Mouse (Mus musculus): ENCODE measurements around the gene Tnfrsf14. TPM values are rescaled to one million over a fixed set of nuclear protein-coding genes. Genes with fewer than 3 reads are reported as not detected.
A peak's percentile ranks its signal among the peaks of the same experiment; 100 is the strongest.

Gene Tnfrsf14
- polyA plus RNA-seq, 1 experiment from 2014 or later: 8.0 TPM

DNA sequence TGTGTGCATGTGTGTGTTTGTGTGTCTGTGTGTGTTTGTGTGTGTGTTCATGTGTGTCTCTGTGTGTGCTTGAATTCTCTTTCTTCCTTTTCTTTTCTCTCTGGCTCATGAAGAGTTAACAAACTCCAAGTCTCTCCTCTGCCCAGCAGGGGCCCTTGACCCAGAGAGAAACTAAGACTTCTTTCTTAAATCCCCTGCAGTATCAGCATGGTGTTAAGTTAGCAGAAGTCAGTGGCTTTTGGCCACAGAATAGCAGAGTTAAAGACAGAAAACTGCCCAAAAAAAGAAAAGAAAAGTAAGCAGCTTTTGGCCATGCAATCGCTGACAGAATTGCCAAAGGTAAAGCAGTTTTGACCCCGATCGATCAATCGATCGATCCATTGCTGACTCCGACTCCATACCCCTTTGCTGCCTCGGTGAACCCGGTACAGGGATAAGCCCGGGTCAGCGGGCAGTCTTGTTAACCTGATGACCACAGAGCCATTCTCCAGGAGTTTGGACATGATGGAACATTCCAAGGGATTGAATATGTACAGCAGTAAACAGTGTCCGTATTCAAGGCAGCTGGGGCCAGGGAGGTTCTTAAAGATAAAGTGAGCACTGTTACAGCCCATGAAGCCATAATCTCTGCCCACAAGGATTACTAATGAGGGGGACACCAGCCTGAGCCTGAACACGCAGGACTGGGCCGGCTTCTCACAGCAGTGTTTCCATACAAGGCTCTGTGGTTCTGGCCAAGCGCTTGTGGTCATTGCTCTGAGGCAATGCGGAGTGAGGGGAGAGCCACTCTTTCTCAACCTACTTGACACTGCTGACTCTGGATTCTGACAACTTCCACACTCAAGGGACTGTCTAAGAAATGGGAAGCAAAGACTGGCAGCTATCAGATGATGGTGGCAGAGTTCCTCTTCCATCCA is 17.5 kb downstream of the Tnfrsf14 start:
- H3K36me3 ChIP-seq: no peaks in the 10 kb centered on the region
- H3K4me3 ChIP-seq (replicated peaks): no peak overlapping the region
- H3K9ac ChIP-seq: no peak overlapping the region
- peak; percentile 60 for ATAC-seq (ENCODE audit: insufficient read depth, low FRiP score, low read depth)
- H3K4me1 ChIP-seq: peaks cover 12% of the 10 kb centered on the region
- no peaks in the 10 kb centered on the region for H3K9me3 ChIP-seq
- H3K4me2 ChIP-seq: peak overlapping the region; percentile 24; the same call in 1 of the 2 replicates
- WGBS: 29% methylated on average over 15 of the region's 15 CpGs
- peak overlapping the region; percentile 42 for H3K27ac ChIP-seq
- H3K27me3 ChIP-seq (replicated peaks): no peaks in the 10 kb centered on the region

DNA sequence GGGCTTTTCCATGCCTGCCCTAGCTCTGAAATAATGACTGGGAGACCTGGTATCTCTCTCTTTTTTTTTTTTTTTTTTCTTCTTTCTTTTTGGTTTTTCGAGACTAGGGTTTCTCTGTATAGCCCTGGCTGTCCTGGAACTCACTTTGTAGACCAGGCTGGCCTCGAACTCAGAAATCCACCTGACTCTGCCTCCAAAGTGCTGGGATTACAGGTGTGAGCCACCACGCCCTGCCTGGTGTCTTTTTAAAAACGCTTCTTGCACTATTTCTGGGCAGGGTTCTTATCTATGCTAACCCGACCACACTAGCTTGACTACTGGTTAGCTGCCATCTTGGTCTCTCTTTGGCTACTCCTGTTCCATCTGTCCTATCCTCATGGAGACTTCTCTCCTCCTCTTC is 19.9 kb downstream of the Tnfrsf14 start:
- WGBS: 88% methylated on average over 5 of the region's 5 CpGs
- no peak for ATAC-seq (ENCODE audit: insufficient read depth, low FRiP score, low read depth)
- H3K9me3 ChIP-seq: no peaks in the 10 kb centered on the region

DNA sequence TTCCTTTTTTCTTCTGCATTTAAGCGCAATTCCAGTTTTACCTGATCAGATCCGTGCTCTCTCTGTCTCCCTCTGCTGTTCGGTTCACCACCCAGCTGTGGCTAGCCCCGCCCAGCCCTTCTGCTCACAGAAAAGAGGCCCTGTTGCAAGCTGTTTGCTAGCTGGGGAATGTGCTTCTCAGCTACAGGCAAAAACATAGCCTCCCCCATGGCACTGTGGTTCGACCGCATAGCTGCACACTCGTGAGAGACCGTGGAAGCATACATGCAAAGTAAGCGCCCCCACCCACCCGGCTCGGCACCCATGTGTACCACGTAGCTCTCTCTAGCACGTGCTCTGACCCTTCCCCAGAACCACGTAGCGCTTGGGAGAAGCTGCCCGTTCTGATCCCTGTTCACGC is 20.5 kb downstream of the Tnfrsf14 start:
- Histone ChIP-seq H3K9ac (no peak overlapping the region), H3K4me3 (replicated peaks) (no peak overlapping the region; the same call in 1 of the 2 replicates), H3K4me2 (peak overlapping the region; percentile 45), H3K9me3 (no peaks in the 10 kb centered on the region), H3K36me3 (no peaks in the 10 kb centered on the region), H3K4me1 (peaks cover 12% of the 10 kb centered on the region), H3K27me3 (replicated peaks) (no peaks in the 10 kb centered on the region), H3K27ac (peak overlapping the region; percentile 48; the same call in 1 of the 2 replicates)
- WGBS: 31% methylated on average over 17 of the region's 17 CpGs
- peak; percentile 57; the same call in 1 of the 2 replicates for ATAC-seq (ENCODE audit: insufficient read depth, low FRiP score, low read depth)

More for the DNA sequence above, 19.9 kb downstream of the Tnfrsf14 start:
- Histone ChIP-seq H3K27me3 (replicated peaks) (no peaks in the 10 kb centered on the region), H3K27ac (no peak overlapping the region), H3K36me3 (no peaks in the 10 kb centered on the region), H3K9ac (no peak overlapping the region), H3K4me3 (replicated peaks) (no peak overlapping the region), H3K4me2 (no peak overlapping the region), H3K4me1 (peaks cover 12% of the 10 kb centered on the region)

DNA sequence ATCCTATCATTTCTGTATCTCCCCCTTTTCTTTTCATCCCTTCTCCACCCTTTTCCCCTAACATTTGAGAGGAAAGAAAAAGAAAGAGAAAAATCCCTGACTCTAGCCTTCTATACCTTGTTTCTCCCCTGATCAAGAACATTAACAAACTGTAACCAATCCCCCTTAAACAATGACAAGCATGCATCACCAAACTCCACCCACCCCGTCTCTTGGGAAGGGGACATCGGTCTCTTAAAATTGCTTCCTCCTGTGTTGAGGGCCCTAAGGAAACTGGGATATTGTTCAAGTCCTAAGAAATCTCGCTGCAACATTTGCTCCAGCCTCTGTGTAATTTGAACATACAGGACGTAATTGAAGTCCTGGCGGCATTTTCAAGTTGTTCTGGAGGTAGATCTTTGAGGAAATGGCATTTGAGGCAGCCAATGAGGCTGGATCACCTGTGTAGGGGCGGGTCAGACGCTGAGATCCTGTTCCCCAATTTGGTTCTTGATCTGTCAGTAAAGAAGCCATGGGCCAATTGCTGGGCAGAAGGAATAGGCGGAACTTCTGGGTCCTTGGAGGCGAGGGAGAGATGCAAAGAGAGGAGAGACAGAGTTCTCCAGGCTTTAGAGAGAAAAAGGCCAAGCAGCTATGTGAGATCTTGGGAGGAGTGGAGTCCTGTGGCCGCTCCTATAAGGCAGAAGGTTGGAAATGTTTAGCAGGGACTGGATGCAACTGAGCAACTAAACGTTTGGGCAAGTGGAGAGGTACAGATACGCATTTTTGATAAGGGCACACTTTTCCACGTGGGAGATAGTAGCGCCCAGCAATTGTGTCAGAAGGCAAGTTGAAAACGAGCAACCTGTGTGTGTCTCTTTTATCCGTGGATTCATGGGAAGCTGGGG is 23.9 kb downstream of the Tnfrsf14 start:
- Histone ChIP-seq H3K4me1 (peaks cover 5% of the 10 kb centered on the region), H3K4me3 (replicated peaks) (peak overlapping the region; percentile 42), H3K9me3 (no peaks in the 10 kb centered on the region), H3K9ac (no peak overlapping the region; the same call in 1 of the 2 replicates), H3K27ac (peak overlapping the region; percentile 22; the same call in 1 of the 2 replicates), H3K27me3 (replicated peaks) (no peaks in the 10 kb centered on the region), H3K4me2 (peak overlapping the region; percentile 71), H3K36me3 (no peaks in the 10 kb centered on the region)
- 1% methylated on average over 16 of the region's 16 CpGs for WGBS
- peak; percentile 95 for ATAC-seq (ENCODE audit: insufficient read depth, low FRiP score, low read depth)

GRCm38 (mm10) chr4:154902371-154902770 is 26.0 kb downstream of the Tnfrsf14 start:
- Histone ChIP-seq H3K36me3 (no peaks in the 10 kb centered on the region), H3K4me2 (no peak overlapping the region), H3K27ac (no peak overlapping the region), H3K4me1 (peaks cover 11% of the 10 kb centered on the region), H3K9ac (no peak overlapping the region), H3K4me3 (replicated peaks) (no peak overlapping the region), H3K9me3 (no peaks in the 10 kb centered on the region), H3K27me3 (replicated peaks) (no peaks in the 10 kb centered on the region)
- WGBS: 90% methylated on average over 2 of the region's 2 CpGs
- ATAC-seq (ENCODE audit: insufficient read depth, low FRiP score, low read depth): no peak

GRCm38 (mm10) chr4:154898506-154899446 is 29.6 kb downstream of the Tnfrsf14 start, which contains the start of gene Fam213b:
Gene Fam213b (minus strand): TSS chr4:154899135.
- Histone ChIP-seq H3K9me3 (no peaks in the 10 kb centered on the region), H3K27me3 (replicated peaks) (no peaks in the 10 kb centered on the region), H3K36me3 (no peaks in the 10 kb centered on the region), H3K4me3 (replicated peaks) (peak within 1 kb of the TSS; percentile 51), H3K9ac (peak within 1 kb of the TSS; percentile 23; the same call in 1 of the 2 replicates), H3K4me2 (peak within 1 kb of the TSS; percentile 92), H3K4me1 (peaks cover 12% of the 10 kb centered on the region), H3K27ac (peak within 1 kb of the TSS; percentile 23; the same call in 1 of the 2 replicates)
- 4% methylated on average over 43 of the region's 43 CpGs for whole genome bisulfite sequencing
- ATAC-seq (ENCODE audit: insufficient read depth, low FRiP score, low read depth): peak; percentile 96

- Histone ChIP-seq H3K4me1 (peaks cover 12% of the 10 kb centered on the region), H3K9ac (peak overlapping the region; percentile 23; the same call in 1 of the 2 replicates), H3K4me3 (replicated peaks) (peak overlapping the region; percentile 51), H3K27me3 (replicated peaks) (no peaks in the 10 kb centered on the region), H3K9me3 (no peaks in the 10 kb centered on the region), H3K36me3 (no peaks in the 10 kb centered on the region), H3K27ac (no peak overlapping the region), H3K4me2 (peak overlapping the region; percentile 92)
- WGBS: 58% methylated on average over 6 of the region's 6 CpGs
- ATAC-seq (ENCODE audit: insufficient read depth, low FRiP score, low read depth): no peak
Measured at GRCm38 (mm10) chr4:154897676-154898465, 30.5 kb downstream of the Tnfrsf14 start.

DNA sequence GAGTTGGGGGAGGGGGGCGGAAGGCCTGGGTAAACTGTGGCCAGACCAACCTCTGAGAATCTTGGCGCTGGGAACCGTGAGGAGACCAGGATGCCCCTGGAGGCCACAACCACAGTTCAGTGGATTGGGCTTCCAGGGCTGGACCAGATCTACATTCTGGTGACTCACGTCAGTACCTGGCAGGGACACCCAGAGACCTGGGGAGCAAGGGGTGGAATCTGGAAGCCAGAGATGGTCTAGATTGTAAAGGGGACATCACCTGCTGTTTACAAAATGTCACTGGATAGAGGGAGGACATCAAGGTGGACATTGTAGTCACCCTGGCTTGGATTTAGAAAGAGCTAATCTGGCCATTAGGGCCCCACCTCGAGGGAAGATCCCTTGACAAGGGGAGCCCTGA is 32.8 kb downstream of the Tnfrsf14 start:
- no peaks in the 10 kb centered on the region for H3K9me3 ChIP-seq
- peaks cover 12% of the 10 kb centered on the region for H3K4me1 ChIP-seq
- H3K4me2 ChIP-seq: no peak overlapping the region
- 72% methylated on average over 5 of the region's 5 CpGs for WGBS
- H3K27ac ChIP-seq: no peak overlapping the region
- H3K4me3 ChIP-seq (replicated peaks): no peak overlapping the region
- H3K36me3 ChIP-seq: no peaks in the 10 kb centered on the region
- H3K9ac ChIP-seq: no peak overlapping the region
- ATAC-seq (ENCODE audit: insufficient read depth, low FRiP score, low read depth): no peak
- no peaks in the 10 kb centered on the region for H3K27me3 ChIP-seq (replicated peaks)

GRCm38 (mm10) chr4:154890887-154891286 is 37.5 kb downstream of the Tnfrsf14 start:
- Histone ChIP-seq H3K4me2 (no peak overlapping the region), H3K36me3 (no peaks in the 10 kb centered on the region), H3K27ac (no peak overlapping the region), H3K9me3 (no peaks in the 10 kb centered on the region), H3K9ac (no peak overlapping the region), H3K4me3 (replicated peaks) (no peak overlapping the region), H3K27me3 (replicated peaks) (no peaks in the 10 kb centered on the region), H3K4me1 (no peaks in the 10 kb centered on the region)
- 80% methylated on average over 14 of the region's 14 CpGs for WGBS
- no peak for ATAC-seq (ENCODE audit: insufficient read depth, low FRiP score, low read depth)

DNA sequence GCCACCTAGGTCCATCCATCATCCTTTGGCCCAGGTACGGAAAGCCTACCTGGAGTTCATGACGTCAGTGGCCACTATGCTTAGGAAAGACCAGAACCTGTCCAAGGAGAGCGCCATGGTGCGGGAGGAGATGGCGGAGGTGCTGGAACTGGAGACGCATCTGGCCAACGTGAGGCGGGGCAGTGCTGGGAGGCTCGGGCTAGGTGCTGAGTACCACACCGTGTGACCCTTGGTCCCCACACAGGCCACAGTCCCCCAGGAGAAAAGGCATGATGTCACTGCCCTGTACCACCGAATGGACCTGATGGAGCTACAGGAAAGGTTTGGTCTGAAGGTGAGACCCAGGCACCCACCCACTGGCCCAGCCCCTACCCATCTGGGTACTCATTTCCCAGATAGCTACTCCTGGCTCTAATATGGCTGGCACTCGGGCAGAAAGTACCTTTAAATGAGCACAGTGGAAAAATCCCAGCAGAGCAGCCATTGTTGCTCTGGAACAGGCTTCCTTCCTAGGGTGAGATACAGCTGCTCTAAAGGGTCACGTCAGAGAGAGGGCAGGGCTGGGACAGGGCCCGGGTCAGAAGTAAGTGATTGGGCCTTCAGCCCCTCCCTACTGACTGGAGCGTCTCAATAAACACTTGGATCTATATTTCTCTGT is 40.6 kb downstream of the Tnfrsf14 start:
- no peaks in the 10 kb centered on the region for H3K36me3 ChIP-seq
- 71% methylated on average over 15 of the region's 15 CpGs for WGBS
- no peak for ATAC-seq (ENCODE audit: insufficient read depth, low FRiP score, low read depth)

More for the DNA sequence above, 40.6 kb downstream of the Tnfrsf14 start:
- Histone ChIP-seq H3K27me3 (replicated peaks) (no peaks in the 10 kb centered on the region), H3K4me1 (no peaks in the 10 kb centered on the region), H3K27ac (no peak overlapping the region), H3K9ac (no peak overlapping the region), H3K4me2 (no peak overlapping the region), H3K9me3 (no peaks in the 10 kb centered on the region), H3K4me3 (replicated peaks) (no peak overlapping the region)
